Mouse (Mus musculus) embryo, embryonic 11.5 days (tissue): ENCODE data around the gene Grb2.

Experiments
- DNase-seq: peaks from one replicate; pipeline ENCODE4 v3.0.0-alpha.2; 2012; ENCODE audit warnings: low read depth, low spot score

Grb2 gene

GRCm38 (mm10) chr11:115712674-115713298 lies 4.4 kb upstream of the Grb2 start:
- DNase-seq: no peak

- no peak for DNase-seq
Measured at GRCm38 (mm10) chr11:115712268-115712667, 3.9 kb upstream of the Grb2 start.

GRCm38 (mm10) chr11:115711133-115711532 lies 2.7 kb upstream of the Grb2 start:
- no peak for DNase-seq

- DNase-seq: no peak
Measured at GRCm38 (mm10) chr11:115709829-115710559, 1.6 kb upstream of the Grb2 start.

GRCm38 (mm10) chr11:115708956-115709828 lies 795 bp upstream of the Grb2 start:
- DNase-seq: no peak

GRCm38 (mm10) chr11:115707313-115708208 lies 836 bp downstream of the Grb2 start:
- no peak for DNase-seq

GRCm38 (mm10) chr11:115706584-115706983 lies 1.8 kb downstream of the Grb2 start:
- DNase-seq: no peak

- DNase-seq: no peak
Measured at GRCm38 (mm10) chr11:115705561-115705960, 2.8 kb downstream of the Grb2 start.

GRCm38 (mm10) chr11:115704648-115705047 lies 3.7 kb downstream of the Grb2 start:
- no peak for DNase-seq

GRCm38 (mm10) chr11:115703466-115703865 lies 4.9 kb downstream of the Grb2 start:
- DNase-seq: no peak

GRCm38 (mm10) chr11:115698986-115699728 lies 9.2 kb downstream of the Grb2 start:
- peak; percentile 73 for DNase-seq

GRCm38 (mm10) chr11:115697722-115698121 lies 10.7 kb downstream of the Grb2 start:
- no peak for DNase-seq

- no peak for DNase-seq
Measured at GRCm38 (mm10) chr11:115697091-115697490, 11.3 kb downstream of the Grb2 start.

GRCm38 (mm10) chr11:115696471-115696870 lies 11.9 kb downstream of the Grb2 start:
- no peak for DNase-seq

GRCm38 (mm10) chr11:115693979-115694578 lies 14.3 kb downstream of the Grb2 start:
- no peak for DNase-seq

- no peak for DNase-seq
Measured at GRCm38 (mm10) chr11:115692800-115693199, 15.6 kb downstream of the Grb2 start.

GRCm38 (mm10) chr11:115691976-115692375 lies 16.4 kb downstream of the Grb2 start:
- DNase-seq: no peak

GRCm38 (mm10) chr11:115691511-115691910 lies 16.9 kb downstream of the Grb2 start:
- DNase-seq: no peak

GRCm38 (mm10) chr11:115691013-115691412 lies 17.4 kb downstream of the Grb2 start:
- DNase-seq: no peak

- DNase-seq: no peak
Measured at GRCm38 (mm10) chr11:115690356-115690755, 18.0 kb downstream of the Grb2 start.
